Mouse (Mus musculus) retina, postnatal 1 day (tissue): Measurements from ENCODE around the gene Amh.

Experiments
- DNase-seq: peaks from one replicate; pipeline ENCODE4 v3.0.0-alpha.2; 2012

Gene Amh

DNA sequence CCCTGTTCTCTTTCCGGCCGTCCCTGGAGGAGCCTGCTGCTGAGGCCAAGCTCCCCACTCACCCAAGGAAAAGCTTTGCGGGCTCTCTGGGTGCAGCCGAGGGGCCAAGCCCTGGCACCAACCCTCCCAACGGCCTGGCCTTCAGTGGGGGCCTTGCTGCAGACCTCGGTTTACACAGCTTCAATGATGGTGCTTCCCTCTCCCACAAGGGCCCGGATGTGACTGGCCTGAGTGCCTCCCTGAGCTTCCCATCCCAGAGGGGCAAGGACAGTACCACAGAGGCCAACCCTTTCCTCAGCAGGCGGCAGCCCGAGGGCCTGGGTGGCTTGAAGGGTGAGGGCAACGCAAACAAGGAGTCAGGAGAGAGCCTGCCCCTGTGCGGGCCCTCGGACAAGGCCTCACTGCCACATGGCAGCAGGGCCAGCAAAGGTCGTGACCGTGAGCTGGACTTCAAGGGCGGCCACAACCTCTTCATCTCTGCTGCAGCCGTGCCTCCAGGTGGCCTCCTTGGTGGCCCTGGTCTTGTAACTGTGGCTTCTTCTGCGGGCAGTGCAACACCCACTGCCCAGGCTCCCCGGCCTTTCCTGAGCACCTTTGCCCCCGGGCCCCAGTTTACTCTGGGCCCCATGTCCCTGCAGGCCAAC, 14.2 kb upstream of the Amh start:
- DNase-seq = no peak

GRCm38 (mm10) chr10:80791476-80792174, 13.4 kb upstream of the Amh start:
- DNase-seq = no peak

GRCm38 (mm10) chr10:80792175-80793032, 12.6 kb upstream of the Amh start:
- peak; percentile 7 for DNase-seq

- DNase-seq = no peak
These were observed 11.8 kb upstream of the Amh start for GRCm38 (mm10) chr10:80793033-80793784.

- no peak for DNase-seq
These were observed 11.2 kb upstream of the Amh start for GRCm38 (mm10) chr10:80793803-80794202.

- no peak for DNase-seq
These were observed 10.3 kb upstream of the Amh start for GRCm38 (mm10) chr10:80794750-80795149.

- DNase-seq = no peak
These were observed 8.7 kb upstream of the Amh start for GRCm38 (mm10) chr10:80796307-80796848.

DNA sequence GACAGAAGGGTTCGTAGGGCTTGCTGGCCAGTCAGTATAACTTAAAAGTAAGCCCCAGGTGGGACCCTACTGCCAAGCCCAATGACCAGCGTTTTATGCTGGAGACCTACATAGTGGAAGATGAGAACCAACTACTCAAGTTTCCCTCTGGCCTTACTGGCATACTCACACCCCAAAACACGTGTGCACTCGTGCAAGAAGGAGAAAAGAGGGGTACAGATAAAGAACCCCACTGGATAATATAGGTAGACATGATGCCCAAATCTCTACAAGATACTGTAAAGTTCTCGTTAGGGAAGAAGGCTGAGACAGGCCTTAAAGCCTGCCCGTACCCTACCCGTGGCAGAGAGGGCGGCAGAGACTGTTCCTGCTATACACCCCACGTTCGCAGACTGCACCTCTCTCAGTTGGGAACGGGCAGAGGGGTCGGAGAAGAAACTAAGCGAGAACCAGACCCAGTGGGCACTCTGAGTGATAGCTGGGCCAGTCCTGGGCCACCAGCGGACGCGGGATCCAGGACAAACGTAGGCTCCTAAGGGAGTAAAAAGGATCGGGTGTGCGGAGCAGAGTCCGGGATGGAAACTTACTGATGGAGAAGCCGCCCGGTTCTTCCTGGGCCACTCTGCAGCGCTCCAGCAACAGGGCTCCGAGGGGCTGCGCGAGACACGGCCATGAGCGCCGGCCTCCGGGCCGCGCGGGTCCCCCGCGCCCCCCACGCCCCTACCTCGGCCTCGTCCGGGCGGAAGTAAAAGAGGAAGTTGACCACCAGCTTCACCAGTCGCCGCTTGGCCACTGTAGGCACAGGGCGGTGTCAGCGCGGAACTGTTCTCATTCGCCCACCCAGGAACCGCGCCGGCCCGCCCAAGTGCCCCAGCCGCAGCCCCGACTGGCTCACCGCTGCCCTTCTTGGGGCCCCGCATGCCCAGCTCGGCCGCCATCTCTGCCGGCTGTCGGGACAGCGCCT, 7.6 kb upstream of the Amh start:
- no peak for DNase-seq

GRCm38 (mm10) chr10:80798150-80799006, 6.7 kb upstream of the Amh start, which contains the start of the genes Sf3a2 and Plekhj1:
Gene Sf3a2, plus strand, starts transcription at chr10:80798198.
Gene Plekhj1, minus strand, starts transcription at chr10:80798626.
- peak; percentile 98 for DNase-seq

DNA sequence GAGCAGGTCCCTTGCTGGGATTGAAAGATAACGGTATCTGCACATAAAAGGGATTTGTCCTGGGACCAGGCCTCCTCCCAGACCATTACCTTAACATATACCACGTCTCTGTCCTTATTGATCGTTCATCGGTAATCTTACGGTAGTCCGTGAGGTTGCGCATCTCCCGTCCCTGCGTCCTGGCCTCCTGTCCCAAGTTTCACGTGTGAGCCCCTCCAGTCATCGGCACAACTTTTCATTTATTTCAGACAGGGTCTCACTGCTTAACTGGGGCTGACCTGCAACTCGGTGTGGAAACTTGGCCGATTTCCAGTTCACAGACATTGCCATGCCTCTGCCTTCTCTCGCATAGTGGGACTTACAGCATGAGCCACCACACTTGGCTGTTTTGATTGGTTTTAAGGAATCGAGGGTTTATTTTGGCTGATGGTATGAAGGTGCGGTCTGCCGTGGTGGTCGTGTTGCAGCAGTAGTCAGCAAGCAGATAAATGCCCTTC, 5.9 kb upstream of the Amh start:
- DNase-seq = peak; percentile 27

- DNase-seq = no peak
These were observed 2.7 kb upstream of the Amh start for GRCm38 (mm10) chr10:80802204-80802912.

- DNase-seq = no peak
These were observed 2.0 kb upstream of the Amh start for GRCm38 (mm10) chr10:80802996-80803395.

GRCm38 (mm10) chr10:80804340-80804739, 703 bp upstream of the Amh start:
- DNase-seq = no peak

- DNase-seq = no peak
These were observed 279 bp downstream of the Amh start for GRCm38 (mm10) chr10:80805322-80805721.

DNA sequence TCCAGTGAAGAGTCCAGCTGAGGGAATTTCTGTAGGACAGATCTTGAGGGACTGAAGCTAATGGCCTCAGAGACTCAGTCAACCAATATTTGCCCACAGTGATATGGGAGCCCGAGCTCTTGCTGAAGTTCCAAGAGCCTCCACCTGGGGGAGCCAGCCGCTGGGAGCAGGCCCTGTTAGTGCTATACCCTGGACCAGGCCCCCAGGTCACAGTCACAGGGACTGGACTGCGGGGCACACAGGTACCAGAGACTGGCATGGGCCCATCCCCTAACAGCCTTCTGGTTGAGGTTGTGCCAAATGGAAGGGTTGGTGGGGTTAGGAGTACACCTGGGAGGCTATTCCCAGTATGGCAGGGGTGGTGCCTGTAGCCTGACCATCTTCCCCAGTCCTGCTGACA, 882 bp downstream of the Amh start:
- peak; percentile 74 for DNase-seq

- no peak for DNase-seq
These were observed 1.5 kb downstream of the Amh start for GRCm38 (mm10) chr10:80806341-80807056.

GRCm38 (mm10) chr10:80807057-80807627, 2.1 kb downstream of the Amh start:
- peak; percentile 92 for DNase-seq
